Mouse (Mus musculus) olfactory bulb, adult 2 months (tissue): ENCODE data around the gene Vmn2r55. TPM values are rescaled to one million over a fixed set of nuclear protein-coding genes. Genes with fewer than 3 reads are reported as not detected.
"Not testable (repeated sequence)": the region's sequence is repeated elsewhere in the genome, so short reads cannot be mapped to it uniquely, and the experiment has no call there.

Experiments
- H3K27ac ChIP-seq: fragments of 200-500 bp; 2 replicates; pipeline ENCODE4 v1.5.1; 2012; ENCODE audit warnings: low read depth, low read length; ENCODE audit not compliant: insufficient read depth
- H3K4me1 ChIP-seq: fragments of 200-500 bp; 2 replicates; pipeline ENCODE4 v1.6.1; 2012; ENCODE audit warnings: low read length; ENCODE audit not compliant: control insufficient read depth, insufficient read depth
- H3K4me3 ChIP-seq: fragments of 200-500 bp; 2 replicates; pipeline ENCODE4 v1.5.1; 2012; ENCODE audit warnings: mild to moderate bottlenecking, low read depth, low read length, moderate library complexity; ENCODE audit not compliant: insufficient read depth
- CTCF ChIP-seq: fragments of 200-500 bp; IDR thresholded peaks from 2 replicates; pipeline ENCODE4 v1.5.1; 2012; ENCODE audit warnings: low read depth, mild to moderate bottlenecking, low read length, moderate library complexity; ENCODE audit not compliant: insufficient read depth
- POLR2A ChIP-seq: fragments of 200-500 bp; IDR thresholded peaks from 2 replicates; pipeline ENCODE4 v1.6.1; 2012; ENCODE audit warnings: mild to moderate bottlenecking, low read depth, low read length, moderate library complexity; ENCODE audit not compliant: insufficient read depth
- WGBS: fragments of 180-500 bp; shearing (Covaris S2); methylation state at CpG from one replicate; pipeline ENCODE4 v1.1.7; 2018; 5-methylcytosine and 5-hydroxymethylcytosine counted together
- polyA plus RNA-seq: library from polyadenylated mRNA; stranded (reverse); fragments of >200 nt; gene quantifications from 2 replicates; pipeline ENCODE4 v1.2.4, GENCODE M21; 2012; ENCODE audit warnings: low replicate concordance; ENCODE audit not compliant: missing spikeins, insufficient read depth, insufficient read length

Vmn2r55 gene
- polyA plus RNA-seq: not detected in 2 replicates

DNA sequence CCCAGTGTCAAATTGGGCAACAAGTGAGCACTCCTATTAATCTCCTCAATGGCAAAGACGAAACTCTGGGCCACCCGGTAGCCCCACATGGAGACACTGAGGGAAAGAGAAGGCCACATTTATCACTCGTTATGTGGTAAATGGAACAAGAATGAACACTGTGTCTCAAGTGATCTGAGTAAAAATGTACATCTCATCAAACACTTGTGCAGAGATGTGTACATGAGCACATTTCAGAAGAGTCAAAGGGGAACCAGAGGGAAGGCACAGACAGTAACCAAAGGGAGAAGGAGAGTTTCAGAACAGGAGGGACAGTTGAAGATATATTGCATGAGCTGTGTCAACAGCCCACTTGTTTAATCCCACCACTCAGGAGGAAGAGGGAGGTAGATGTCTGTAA, at the start of gene Vmn2r55:
TSS of gene Vmn2r55 (minus strand) at position 101 of the 400 bp plus-strand sequence.
- H3K27ac ChIP-seq, H3K4me3 ChIP-seq, H3K4me1 ChIP-seq: not testable (repeated sequence)
- WGBS: 88% methylated on average over 3 of the region's 3 CpGs

DNA sequence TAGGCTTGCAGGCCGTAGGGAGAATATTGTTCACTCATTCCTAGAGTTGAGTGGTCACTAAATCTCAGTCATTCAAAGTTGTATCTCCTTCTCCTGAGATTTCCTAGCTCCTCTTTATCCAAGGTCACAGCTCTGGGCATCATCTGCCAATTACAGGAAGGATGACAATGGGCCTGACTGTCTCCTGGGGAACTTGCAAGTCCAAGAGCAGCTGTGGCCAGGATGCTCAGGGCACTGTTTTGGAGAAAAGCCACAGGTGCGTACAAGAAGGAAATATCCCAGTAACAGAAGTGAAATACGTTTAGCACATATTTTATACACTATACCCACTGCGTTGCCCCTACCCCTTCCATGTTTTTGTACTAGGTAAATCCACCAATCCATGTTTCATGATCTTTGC, 44.6 kb downstream of the Vmn2r55 start, which contains the start of gene Vmn2r54:
TSS of gene Vmn2r54 (minus strand) at position 101 of the 400 bp plus-strand sequence.
- not testable (repeated sequence) for H3K4me1 ChIP-seq, H3K4me3 ChIP-seq, H3K27ac ChIP-seq
- WGBS: 82% methylated on average over 3 of the region's 4 CpGs

GRCm38 (mm10) chr7:12608688-12609087, 76.1 kb downstream of the Vmn2r55 start, which contains the start of gene Vmn2r53:
Vmn2r53 (minus strand) TSS chr7:12608788.
- no peak within 1 kb of the TSS for H3K27ac ChIP-seq
- TF ChIP-seq CTCF (no peak), POLR2A (no peak)
- no peaks in the 10 kb centered on the region for H3K4me1 ChIP-seq
- H3K4me3 ChIP-seq: no peak within 1 kb of the TSS

Other genes with a start within 250 kb of the Vmn2r55 start
- not detected in 2 replicates for gene Zfp606, start 206.7 kb downstream of the Vmn2r55 start, polyA plus RNA-seq
- not detected in 2 replicates for gene 2900092C05Rik, start 172.5 kb downstream of the Vmn2r55 start, polyA plus RNA-seq
- not detected in 2 replicates for gene Vmn2r53, start 76.2 kb downstream of the Vmn2r55 start, polyA plus RNA-seq
- not detected in 2 replicates for gene Vmn2r54, start 44.7 kb downstream of the Vmn2r55 start, polyA plus RNA-seq
- not detected in 2 replicates for gene Vmn2r56, start 50.0 kb upstream of the Vmn2r55 start, polyA plus RNA-seq
- gene Zscan18, start 118.6 kb upstream of the Vmn2r55 start, polyA plus RNA-seq: not detected in 2 replicates
- not detected in 2 replicates for gene Zfp329, start 133.9 kb upstream of the Vmn2r55 start, polyA plus RNA-seq
- gene Zfp110, start 149.8 kb upstream of the Vmn2r55 start, polyA plus RNA-seq: not detected in 2 replicates
- not detected in 2 replicates for gene Zfp128, start 196.2 kb upstream of the Vmn2r55 start, polyA plus RNA-seq
- not detected in 2 replicates for gene Zscan22, start 212.8 kb upstream of the Vmn2r55 start, polyA plus RNA-seq
- gene Rps5, start 237.3 kb upstream of the Vmn2r55 start, polyA plus RNA-seq: 651 TPM in 1 of 2 replicates, not detected in the other
- not detected in 2 replicates for gene Rnf225, start 242.4 kb upstream of the Vmn2r55 start, polyA plus RNA-seq